In the genomic region with DNA sequence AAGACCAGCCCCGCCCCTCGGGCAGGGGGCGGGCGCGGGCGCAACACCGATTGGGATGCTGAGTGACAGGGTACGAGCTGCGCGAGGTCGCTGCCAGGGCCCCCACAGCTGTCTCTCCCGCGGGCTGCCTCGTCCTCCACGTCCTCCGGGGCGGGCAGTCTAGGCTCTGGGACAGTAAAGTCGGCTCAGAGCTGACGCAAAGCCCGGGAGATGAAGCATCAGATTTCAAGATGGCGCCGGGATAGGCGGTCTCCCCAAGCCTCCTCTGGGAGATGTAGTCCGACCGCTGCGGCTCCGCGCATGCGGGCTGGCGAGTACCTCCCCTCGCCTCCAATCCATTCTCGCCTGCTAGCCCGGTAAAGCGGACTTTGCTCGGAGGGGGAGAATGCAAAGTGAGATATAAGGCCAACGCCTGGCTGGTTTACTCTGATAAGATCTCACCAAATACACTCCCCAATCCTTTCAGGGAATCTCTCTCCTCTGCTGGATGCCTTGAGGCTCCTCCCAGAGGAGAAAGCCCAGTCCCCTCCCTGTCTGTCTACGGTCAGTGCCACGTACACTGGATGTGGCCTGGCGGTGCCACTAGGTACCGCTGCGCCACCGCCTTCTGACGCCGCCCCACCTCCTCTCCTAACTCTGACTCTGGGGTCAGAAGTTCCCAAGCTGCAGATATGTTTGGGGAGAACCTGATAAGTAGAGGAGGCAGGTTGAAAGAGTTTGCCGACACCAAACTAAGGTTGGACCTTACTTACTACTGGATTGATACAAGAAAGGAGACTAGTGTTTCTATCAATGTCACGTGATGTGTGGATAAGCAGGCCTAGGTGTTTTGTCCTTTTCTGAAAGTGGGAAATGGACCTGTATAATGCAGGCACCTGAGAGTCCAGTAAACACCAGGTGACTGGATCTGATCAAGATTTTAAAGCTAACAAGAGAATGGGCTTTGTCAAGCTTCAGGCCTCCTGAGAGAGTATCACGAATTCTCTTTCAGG, we compare ENCODE assay signal across 8 mouse cellular contexts.
DNase-seq lines count a peak whose midpoint lies in the region; ATAC-seq lines count a peak whose summit lies in the region.

No protein-coding gene starts in this region.

- 3% methylated on average over 47 of the region's 47 CpGs for WGBS in forebrain, embryonic 11.5 days
- 2% methylated on average over 47 of the region's 47 CpGs for WGBS in heart, embryonic 16.5 days
- WGBS in liver, embryonic 15.5 days (ENCODE audit: insufficient replicate concordance), result 3% methylated on average over 47 of the region's 47 CpGs
- WGBS in neural tube, embryonic 12.5 days, result 3% methylated on average over 47 of the region's 47 CpGs

- H3K4me3 ChIP-seq in forebrain, embryonic 11.5 days (ENCODE audit: low read depth, low read length), result peak overlapping the region; percentile 71
- H3K4me3 ChIP-seq in heart, embryonic 16.5 days (ENCODE audit: low read length), result peak overlapping the region; percentile 72
- H3K4me3 ChIP-seq in liver, embryonic 15.5 days (replicated peaks), result peak overlapping the region; percentile 67
- H3K4me3 ChIP-seq in neural tube, embryonic 12.5 days, result peak overlapping the region; percentile 73

- no peaks in the 10 kb centered on the region for H3K9me3 ChIP-seq in forebrain, embryonic 11.5 days (ENCODE audit: control insufficient read depth, low read length)
- H3K9me3 ChIP-seq in heart, embryonic 16.5 days (replicated peaks; ENCODE audit: control insufficient read depth, low read length), result no peaks in the 10 kb centered on the region
- no peaks in the 10 kb centered on the region for H3K9me3 ChIP-seq in liver, embryonic 15.5 days (replicated peaks)
- no peaks in the 10 kb centered on the region for H3K9me3 ChIP-seq in neural tube, embryonic 12.5 days

- H3K27me3 ChIP-seq in forebrain, embryonic 11.5 days (ENCODE audit: control insufficient read depth, insufficient read depth, low read length), result no peaks in the 10 kb centered on the region
- no peaks in the 10 kb centered on the region for H3K27me3 ChIP-seq in heart, embryonic 16.5 days (ENCODE audit: control insufficient read depth, insufficient read depth, low read length)
- H3K27me3 ChIP-seq in liver, embryonic 15.5 days, result peaks cover 27% of the 10 kb centered on the region
- H3K27me3 ChIP-seq in neural tube, embryonic 12.5 days (replicated peaks), result no peaks in the 10 kb centered on the region

- peak overlapping the region; percentile 70 for H3K9ac ChIP-seq in forebrain, embryonic 11.5 days (ENCODE audit: low read length)
- peak overlapping the region; percentile 77 for H3K9ac ChIP-seq in heart, embryonic 16.5 days (ENCODE audit: low read length)
- peak overlapping the region; percentile 48 for H3K9ac ChIP-seq in liver, embryonic 15.5 days
- H3K9ac ChIP-seq in neural tube, embryonic 12.5 days, result peak overlapping the region; percentile 63

- DNase-seq in CD8-positive naive resting alpha-beta T cell, adult 2 months (ENCODE audit: low read depth in 2 of 2, low spot score in 2 of 2), result peak; percentile 81 to 86
- DNase-seq in c-Kit-positive CD71-positive TER-119-negative erythroid progenitor cells, embryonic 14.5 days (ENCODE audit: low read depth), result peak; percentile 70
- peak; percentile 95 for DNase-seq in forebrain, embryonic 11.5 days (ENCODE audit: low spot score)
- peak; percentile 95 to 96 for DNase-seq in kidney, postnatal 36 days
- DNase-seq in telencephalon, adult 2 months (ENCODE audit: low read depth, low spot score), result peak; percentile 94

- no peaks in the 10 kb centered on the region for H3K36me3 ChIP-seq in forebrain, embryonic 11.5 days (ENCODE audit: control insufficient read depth, insufficient read depth, low read length)
- peaks cover 1% of the 10 kb centered on the region; the same call in 1 of the 2 replicates for H3K36me3 ChIP-seq in heart, embryonic 16.5 days (ENCODE audit: control insufficient read depth, insufficient read depth)
- no peaks in the 10 kb centered on the region for H3K36me3 ChIP-seq in liver, embryonic 15.5 days (replicated peaks)
- no peaks in the 10 kb centered on the region for H3K36me3 ChIP-seq in neural tube, embryonic 12.5 days

- peak overlapping the region; percentile 83 for H3K4me2 ChIP-seq in forebrain, embryonic 11.5 days (ENCODE audit: low read depth, low read length, severe bottlenecking)
- peak overlapping the region; percentile 84 for H3K4me2 ChIP-seq in heart, embryonic 16.5 days (ENCODE audit: low read depth, low read length)
- peak overlapping the region; percentile 81 for H3K4me2 ChIP-seq in liver, embryonic 15.5 days
- H3K4me2 ChIP-seq in neural tube, embryonic 12.5 days (replicated peaks), result peak overlapping the region; percentile 70

- ATAC-seq in forebrain, embryonic 11.5 days (replicated peaks; ENCODE audit: low FRiP score), result peak; percentile 98
- peak; percentile 97 for ATAC-seq in heart, embryonic 16.5 days (replicated peaks; ENCODE audit: extremely low read depth, insufficient read depth, low FRiP score)
- ATAC-seq in liver, embryonic 15.5 days (ENCODE audit: insufficient read depth), result peak; percentile 91
- peak; percentile 98 for ATAC-seq in neural tube, embryonic 12.5 days (ENCODE audit: low FRiP score, low read depth)

- H3K27ac ChIP-seq in forebrain, embryonic 11.5 days (ENCODE audit: low read depth, low read length), result peak overlapping the region; percentile 82
- peak overlapping the region; percentile 86 for H3K27ac ChIP-seq in heart, embryonic 16.5 days (ENCODE audit: low read length)
- peak overlapping the region; percentile 64 for H3K27ac ChIP-seq in liver, embryonic 15.5 days (replicated peaks)
- peak overlapping the region; percentile 88 for H3K27ac ChIP-seq in neural tube, embryonic 12.5 days

- H3K4me1 ChIP-seq in forebrain, embryonic 11.5 days (replicated peaks; ENCODE audit: control insufficient read depth, insufficient read depth, low read length), result peaks cover 5% of the 10 kb centered on the region; the same call in 1 of the 2 replicates
- H3K4me1 ChIP-seq in heart, embryonic 16.5 days (ENCODE audit: control insufficient read depth, insufficient read depth, low read length), result peaks cover 15% of the 10 kb centered on the region
- H3K4me1 ChIP-seq in liver, embryonic 15.5 days (replicated peaks), result peaks cover 15% of the 10 kb centered on the region
- peaks cover 15% of the 10 kb centered on the region for H3K4me1 ChIP-seq in neural tube, embryonic 12.5 days

Comparison
In these comparisons a context has a peak if more than half of its experiments do, and no peak if none do; other contexts are left out.
1. Peak in every context shown above with its lines: DNase-seq, ATAC-seq, H3K4me3 ChIP-seq and H3K27ac ChIP-seq.